Mouse (Mus musculus) erythroblast, embryonic 14.5 days (primary cell): ENCODE measurements around the gene Bloc1s6. TPM values are rescaled to one million over a fixed set of nuclear protein-coding genes. Genes with fewer than 3 reads are reported as not detected.

Experiments
- H3K27me3 ChIP-seq: 2 replicates; pipeline ENCODE4 v1.6.1; 2012; ENCODE audit warnings: inconsistent platforms; ENCODE audit not compliant: control insufficient read depth
- H3K36me3 ChIP-seq: 2 replicates; pipeline ENCODE4 v1.6.1; 2012; ENCODE audit warnings: mild to moderate bottlenecking, inconsistent platforms; ENCODE audit not compliant: control insufficient read depth
- H3K4me1 ChIP-seq: 2 replicates; pipeline ENCODE4 v1.6.1; 2012; ENCODE audit warnings: inconsistent platforms; ENCODE audit not compliant: control insufficient read depth
- H3K4me3 ChIP-seq: replicated peaks from 2 replicates; pipeline ENCODE3; 2012; ENCODE audit warnings: moderate library complexity, mild to moderate bottlenecking, inconsistent platforms
- H3K9me3 ChIP-seq: 2 replicates; pipeline ENCODE4 v1.6.1; 2012; ENCODE audit warnings: low read length, inconsistent platforms, mixed read lengths; ENCODE audit not compliant: control insufficient read depth
- GATA1 ChIP-seq: IDR thresholded peaks from 2 replicates; pipeline ENCODE4 v1.6.1; 2012; ENCODE audit warnings: low read length, inconsistent platforms, mixed read lengths
- TAL1 ChIP-seq: IDR thresholded peaks from 3 replicates; pipeline ENCODE4 v1.6.1; 2012; ENCODE audit warnings: low read length, inconsistent platforms, mixed read lengths
- polyA plus RNA-seq: library from polyadenylated mRNA; stranded (reverse); fragments of >175 nt; gene quantifications from 2 replicates; pipeline ENCODE4 v1.2.3, GENCODE M21; 2012

The Bloc1s6 gene
- polyA plus RNA-seq: 0.36 and 0.44 TPM in 2 replicates

GRCm38 (mm10) chr2:122737894-122738830 lies at the start of gene Bloc1s6:
Gene Bloc1s6 (plus strand): TSS chr2:122738503.
- TF ChIP-seq TAL1: no peak
- no peak for TF ChIP-seq GATA1

DNA sequence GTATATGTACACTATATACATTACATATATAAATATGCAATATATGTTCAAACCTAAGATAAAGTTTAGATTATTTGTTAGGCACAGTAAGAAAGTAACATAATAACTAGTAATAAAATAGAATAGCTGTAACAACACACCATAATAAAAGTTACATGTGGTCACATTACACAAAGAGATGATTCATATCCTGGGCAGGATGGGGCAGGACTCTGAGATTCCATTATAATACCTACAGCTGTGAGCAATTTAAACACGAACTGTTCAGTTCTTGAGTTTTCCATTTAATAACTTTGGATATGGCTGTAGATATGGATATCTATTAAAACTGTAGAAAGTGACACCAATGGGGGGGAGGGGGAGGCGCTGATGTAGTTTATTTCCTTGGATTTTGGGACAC lies 40.8 kb upstream of the Bloc1s6 start:
- no peaks in the 10 kb centered on the region for H3K4me1 ChIP-seq
- H3K4me3 ChIP-seq: no peak overlapping the region
- H3K36me3 ChIP-seq: no peaks in the 10 kb centered on the region
- no peaks in the 10 kb centered on the region for H3K9me3 ChIP-seq
- TF ChIP-seq GATA1: no peak
- no peak for TF ChIP-seq TAL1
- peaks cover 29% of the 10 kb centered on the region for H3K27me3 ChIP-seq

More at GRCm38 (mm10) chr2:122737894-122738830, at the start of gene Bloc1s6:
- H3K9me3 ChIP-seq: no peaks in the 10 kb centered on the region
- peaks cover 18% of the 10 kb centered on the region for H3K4me1 ChIP-seq
- H3K4me3 ChIP-seq: peak within 1 kb of the TSS; percentile 92
- peaks cover 5% of the 10 kb centered on the region for H3K36me3 ChIP-seq
- H3K27me3 ChIP-seq: peaks cover 16% of the 10 kb centered on the region

DNA sequence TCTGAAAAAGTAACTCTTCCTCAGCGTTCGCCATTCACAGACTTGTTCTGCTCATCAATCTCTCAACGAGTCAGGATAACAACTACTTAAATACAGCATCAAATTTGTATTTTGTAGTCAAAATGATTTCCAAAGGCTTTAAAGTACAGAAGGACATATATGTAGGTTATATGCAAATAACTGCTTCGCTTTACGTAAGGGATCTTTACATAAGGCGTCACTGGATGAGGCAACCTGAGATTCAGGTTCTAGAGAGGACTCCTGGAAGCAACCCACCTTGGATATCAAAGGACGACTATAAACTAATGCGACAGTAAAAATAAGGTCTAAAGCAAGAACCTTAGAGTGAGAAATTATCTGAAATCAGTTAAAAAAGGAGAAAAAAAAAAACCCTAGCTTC lies 37.3 kb upstream of the Bloc1s6 start:
- H3K27me3 ChIP-seq: peaks cover 46% of the 10 kb centered on the region
- TF ChIP-seq GATA1 (no peak), TAL1 (no peak)
- no peaks in the 10 kb centered on the region for H3K36me3 ChIP-seq
- H3K4me1 ChIP-seq: no peaks in the 10 kb centered on the region
- H3K9me3 ChIP-seq: no peaks in the 10 kb centered on the region
- H3K4me3 ChIP-seq: no peak overlapping the region

GRCm38 (mm10) chr2:122701871-122702180 lies 36.5 kb upstream of the Bloc1s6 start:
- peak overlapping the region; percentile 55 for H3K4me3 ChIP-seq
- TF ChIP-seq GATA1 (no peak), TAL1 (no peak)
- no peaks in the 10 kb centered on the region for H3K4me1 ChIP-seq
- no peaks in the 10 kb centered on the region for H3K9me3 ChIP-seq
- peaks cover 46% of the 10 kb centered on the region for H3K27me3 ChIP-seq
- no peaks in the 10 kb centered on the region for H3K36me3 ChIP-seq

- H3K4me3 ChIP-seq: peak within 1 kb of the TSS; percentile 55
- H3K27me3 ChIP-seq: peaks cover 46% of the 10 kb centered on the region
- TF ChIP-seq TAL1 (no peak), GATA1 (no peak)
Observed at GRCm38 (mm10) chr2:122702181-122703036, 35.9 kb upstream of the Bloc1s6 start, which contains the start of gene Slc30a4. Gene Slc30a4 (minus strand): TSS chr2:122702663.

GRCm38 (mm10) chr2:122704572-122704971 lies 33.7 kb upstream of the Bloc1s6 start:
- H3K4me3 ChIP-seq: no peak overlapping the region
- H3K4me1 ChIP-seq: no peaks in the 10 kb centered on the region
- H3K36me3 ChIP-seq: no peaks in the 10 kb centered on the region
- peaks cover 44% of the 10 kb centered on the region for H3K27me3 ChIP-seq
- H3K9me3 ChIP-seq: no peaks in the 10 kb centered on the region
- TF ChIP-seq GATA1 (no peak), TAL1 (no peak)

More at GRCm38 (mm10) chr2:122702181-122703036, 35.9 kb upstream of the Bloc1s6 start, which contains the start of gene Slc30a4:
- Histone ChIP-seq H3K36me3 (no peaks in the 10 kb centered on the region), H3K4me1 (no peaks in the 10 kb centered on the region), H3K9me3 (no peaks in the 10 kb centered on the region)

- Histone ChIP-seq H3K27me3 (peaks cover 11% of the 10 kb centered on the region), H3K4me1 (no peaks in the 10 kb centered on the region), H3K4me3 (no peak overlapping the region), H3K36me3 (no peaks in the 10 kb centered on the region), H3K9me3 (no peaks in the 10 kb centered on the region)
- no peak for TF ChIP-seq GATA1
Observed at GRCm38 (mm10) chr2:122708080-122708479, 30.2 kb upstream of the Bloc1s6 start.

GRCm38 (mm10) chr2:122709156-122709555 lies 29.1 kb upstream of the Bloc1s6 start:
- no peaks in the 10 kb centered on the region for H3K4me1 ChIP-seq
- no peaks in the 10 kb centered on the region for H3K9me3 ChIP-seq
- no peak overlapping the region for H3K4me3 ChIP-seq
- no peaks in the 10 kb centered on the region for H3K36me3 ChIP-seq
- H3K27me3 ChIP-seq: peaks cover under 1% of the 10 kb centered on the region
- no peak for TF ChIP-seq GATA1
- TF ChIP-seq TAL1: no peak

DNA sequence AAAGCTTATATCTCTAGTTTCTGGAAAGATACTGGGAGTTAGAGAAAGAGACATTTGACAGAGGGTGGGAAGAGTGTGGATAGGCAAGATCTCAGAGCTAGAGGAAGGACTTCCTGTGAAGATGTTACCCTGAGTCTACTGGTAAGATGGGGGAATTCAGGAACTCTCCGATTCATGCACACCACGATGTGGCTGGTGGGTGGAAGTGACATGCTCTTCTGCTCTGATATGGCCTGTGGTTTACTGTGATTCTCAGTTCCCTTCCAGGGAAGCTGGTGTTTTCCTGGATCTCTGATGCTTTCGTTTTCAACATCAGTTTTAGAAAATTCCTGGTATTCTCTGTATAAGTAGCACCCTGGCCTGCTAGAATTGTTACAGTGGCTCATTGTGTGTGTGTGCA lies 26.4 kb upstream of the Bloc1s6 start:
- H3K4me3 ChIP-seq: no peak overlapping the region
- H3K9me3 ChIP-seq: no peaks in the 10 kb centered on the region
- H3K27me3 ChIP-seq: no peaks in the 10 kb centered on the region
- no peaks in the 10 kb centered on the region for H3K36me3 ChIP-seq
- TF ChIP-seq TAL1 (no peak), GATA1 (no peak)
- no peaks in the 10 kb centered on the region for H3K4me1 ChIP-seq
